Mouse (Mus musculus) limb, embryonic 14.5 days (tissue): Measurements from ENCODE around the gene 4930544D05Rik. TPM values are rescaled to one million over a fixed set of nuclear protein-coding genes. Genes with fewer than 3 reads are reported as not detected.

Experiments used
- ATAC-seq: fragments of 200-750 bp; cut with Nextera tagmentation; 2 replicates; pipeline ENCODE4 v1.8.0; 2017; ENCODE audit warnings: low read depth, moderate number of reproducible peaks, moderate TSS enrichment; ENCODE audit not compliant: low FRiP score
- DNase-seq: peaks from one replicate; pipeline ENCODE4 v3.0.0-alpha.2; 2015; ENCODE audit warnings: low spot score
- H3K27ac ChIP-seq: fragments of 300-500 bp; sonication (generic); replicated peaks from 2 replicates; pipeline ENCODE4 v1.5.1; 2014; ENCODE audit warnings: low read depth, mild to moderate bottlenecking, low read length, moderate library complexity, mixed read lengths
- H3K27me3 ChIP-seq: fragments of 300-500 bp; sonication (generic); 2 replicates; pipeline ENCODE4 v1.6.1; 2014; ENCODE audit warnings: low read length, mixed read lengths; ENCODE audit not compliant: control insufficient read depth, insufficient read depth
- H3K36me3 ChIP-seq: fragments of 300-500 bp; sonication (generic); 2 replicates; pipeline ENCODE4 v1.6.1; 2014; ENCODE audit warnings: mild to moderate bottlenecking, low read length, moderate library complexity, mixed read lengths; ENCODE audit not compliant: control insufficient read depth, insufficient read depth
- H3K4me1 ChIP-seq: fragments of 300-500 bp; sonication (generic); 2 replicates; pipeline ENCODE4 v1.6.1; 2014; ENCODE audit warnings: antibody characterized with exemption, low read length, mixed read lengths; ENCODE audit not compliant: control insufficient read depth, insufficient read depth
- H3K4me2 ChIP-seq: fragments of 300-500 bp; sonication (generic); replicated peaks from 2 replicates; pipeline ENCODE4 v1.6.1; 2014; ENCODE audit warnings: low read depth, mild to moderate bottlenecking, low read length, moderate library complexity; ENCODE audit not compliant: severe bottlenecking
- H3K4me3 ChIP-seq: fragments of 300-500 bp; sonication (generic); replicated peaks from 2 replicates; pipeline ENCODE4 v1.5.1; 2014; ENCODE audit warnings: low read length
- H3K9ac ChIP-seq: fragments of 300-500 bp; sonication (generic); 2 replicates; pipeline ENCODE4 v1.6.1; 2014; ENCODE audit warnings: mild to moderate bottlenecking, low read depth, low read length, moderate library complexity; ENCODE audit not compliant: severe bottlenecking
- H3K9me3 ChIP-seq: fragments of 300-500 bp; sonication (generic); 2 replicates; pipeline ENCODE4 v1.6.1; 2016; ENCODE audit warnings: low read length; ENCODE audit not compliant: control insufficient read depth
- POLR2A ChIP-seq: fragments of 200-500 bp; IDR thresholded peaks from 2 replicates; pipeline ENCODE4 v1.8.0; 2012; ENCODE audit warnings: inconsistent platforms, mild to moderate bottlenecking, moderate library complexity, borderline replicate concordance; ENCODE audit not compliant: insufficient read depth, insufficient read length; ENCODE audit errors: extremely low read depth
- WGBS: fragments of 180-500 bp; shearing (Covaris S2); extraction: QIAGEN DNeasy Blood & Tissue Kit; methylation state at CpG from one replicate; pipeline ENCODE4 v1.1.7; 2014; 5-methylcytosine and 5-hydroxymethylcytosine counted together
- polyA plus RNA-seq, 2 experiments: library from polyadenylated mRNA; depleted of rRNA in 1 of 2; stranded (reverse) in 1 of 2; unstranded in 1 of 2; fragments of >200 nt; fragmentation: Nextera tagmentation in 1 of 2; extraction: Ambion mirVana in 1 of 2; gene quantifications; 2 replicates each; pipeline versions ENCODE4 v1.2.1 to v1.2.3; 2012 to 2014

4930544D05Rik gene
- polyA plus RNA-seq, 2 experiments: not detected

DNA sequence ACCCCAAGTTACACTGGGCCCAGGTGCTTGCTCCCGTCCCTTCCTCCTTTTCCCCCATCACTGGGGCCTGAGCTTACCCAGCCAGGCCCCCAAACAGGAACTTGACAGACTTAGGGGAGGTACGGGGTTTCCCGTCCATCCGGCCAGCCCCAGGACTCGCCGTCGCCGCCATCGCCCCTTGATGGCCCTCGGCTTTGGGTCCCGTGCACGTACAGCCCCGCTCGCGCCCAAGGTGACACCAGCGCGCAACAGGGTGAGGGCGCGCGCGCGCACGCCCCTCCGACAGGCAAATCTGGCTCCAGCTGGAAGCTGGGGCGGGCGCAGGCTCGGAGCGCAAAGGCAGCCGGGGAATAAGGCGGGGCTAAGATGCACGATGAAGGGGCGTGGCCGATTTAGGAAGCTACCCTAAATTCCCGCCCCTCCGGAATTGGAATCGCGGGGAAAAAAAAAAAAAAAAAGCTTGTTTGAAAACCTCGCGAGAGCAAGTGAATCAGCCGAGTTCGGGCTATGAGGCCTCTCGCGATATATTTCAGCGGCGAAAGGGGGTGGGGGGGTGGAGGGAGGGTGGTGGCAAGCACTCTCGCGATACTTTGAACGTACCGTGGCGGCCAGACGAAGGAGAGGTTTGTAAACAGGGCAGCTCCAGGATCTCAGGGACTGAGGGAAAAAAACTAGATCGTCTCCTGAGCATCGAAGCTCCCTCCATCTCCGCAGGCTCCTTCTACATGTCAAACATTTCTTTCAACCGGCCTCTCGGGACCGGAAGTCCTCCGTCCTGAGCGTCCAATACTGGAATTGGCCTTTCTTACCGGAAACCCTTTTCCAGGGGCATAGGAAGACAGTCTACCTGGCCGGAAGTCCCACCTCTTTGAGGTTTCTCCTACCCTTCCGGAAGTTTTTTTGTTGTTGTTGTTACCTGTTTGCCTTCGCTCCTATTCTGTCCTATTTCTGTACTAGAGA is 31.3 kb downstream of the 4930544D05Rik start, which contains the start of the genes Rnf167 and Slc25a11:
Rnf167 (plus strand) TSS at position 545 of the 960 bp plus-strand sequence.
Slc25a11 (minus strand) TSS at position 789 of the 960 bp plus-strand sequence.
- H3K27ac ChIP-seq: peak within 1 kb of the TSS; percentile 93
- H3K36me3 ChIP-seq: peaks cover 62% of the 10 kb centered on the region
- TF ChIP-seq POLR2A: peak; percentile 90; the same call in 1 of the 2 replicates

DNA sequence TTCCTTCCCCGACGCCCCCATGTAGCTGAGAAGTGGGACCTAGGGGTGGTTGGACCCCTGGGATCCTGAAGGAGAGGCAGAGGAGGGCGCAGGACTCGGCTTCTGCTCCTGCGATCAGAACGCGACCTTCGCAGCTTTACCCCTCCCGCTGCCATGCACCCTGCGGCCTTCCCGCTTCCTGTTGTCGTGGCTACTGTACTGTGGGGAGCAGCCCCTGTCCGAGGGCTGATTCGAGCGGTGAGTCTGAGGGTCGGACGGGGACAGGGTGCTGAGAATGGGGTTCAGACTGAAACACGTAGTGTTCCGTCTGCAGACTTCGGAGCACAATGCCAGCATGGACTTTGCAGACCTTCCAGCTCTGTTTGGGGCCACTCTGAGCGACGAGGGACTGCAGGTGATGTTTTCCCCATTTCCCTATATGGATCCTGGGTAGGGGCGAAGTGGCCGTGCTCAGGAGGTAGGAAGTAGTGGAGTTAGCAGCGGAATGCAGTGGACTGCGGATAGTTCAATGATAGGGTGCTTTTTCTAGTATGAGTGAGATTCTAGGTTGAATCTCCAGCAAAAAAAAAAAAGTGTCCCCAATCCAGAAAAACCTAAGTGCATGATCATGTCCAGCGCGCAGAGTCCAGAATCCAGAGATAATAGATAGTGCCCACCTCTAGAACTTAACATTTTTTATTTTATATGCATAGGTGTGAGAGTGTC is 32.2 kb downstream of the 4930544D05Rik start:
- Histone ChIP-seq H3K4me1 (peaks cover 25% of the 10 kb centered on the region), H3K9ac (peak overlapping the region; percentile 76), H3K27me3 (no peaks in the 10 kb centered on the region), H3K4me2 (peak overlapping the region; percentile 89), H3K27ac (peak overlapping the region; percentile 93), H3K9me3 (no peaks in the 10 kb centered on the region), H3K4me3 (peak overlapping the region; percentile 75), H3K36me3 (peaks cover 71% of the 10 kb centered on the region)
- TF ChIP-seq POLR2A: no peak
- DNase-seq: no peak
- no peak for ATAC-seq
- WGBS: 2% methylated on average over 28 of the region's 28 CpGs

More for the DNA sequence above, 31.3 kb downstream of the 4930544D05Rik start, which contains the start of the genes Rnf167 and Slc25a11:
- Histone ChIP-seq H3K4me3 (peak within 1 kb of the TSS; percentile 75), H3K4me2 (peak within 1 kb of the TSS; percentile 91), H3K4me1 (peaks cover 22% of the 10 kb centered on the region), H3K27me3 (no peaks in the 10 kb centered on the region), H3K9ac (peak within 1 kb of the TSS; percentile 86), H3K9me3 (no peaks in the 10 kb centered on the region)
- WGBS: under 1% methylated on average over 63 of the region's 63 CpGs
- ATAC-seq (peak; percentile 90), DNase-seq (peak; percentile 99)

DNA sequence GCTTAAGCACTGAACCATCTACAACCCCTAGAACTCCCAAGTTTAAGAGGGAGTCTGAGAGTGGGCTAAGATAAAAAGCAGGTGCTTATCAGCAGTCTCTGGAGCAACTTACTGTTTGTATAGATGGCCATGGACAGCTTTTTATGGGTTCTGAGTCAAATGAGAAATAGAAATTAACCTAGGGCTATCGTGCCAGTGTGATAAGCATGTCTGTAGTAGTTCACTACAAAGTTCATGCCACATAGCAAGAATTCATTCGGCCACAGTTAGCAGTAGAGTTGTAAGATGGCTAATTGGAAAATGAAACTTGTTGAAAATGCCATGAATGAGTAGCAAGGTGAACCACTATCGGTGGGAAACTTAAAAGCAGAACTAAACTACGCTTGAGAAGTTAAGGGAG is 32.9 kb downstream of the 4930544D05Rik start:
- Histone ChIP-seq H3K9ac (peak overlapping the region; percentile 76), H3K4me2 (peak overlapping the region; percentile 89), H3K27ac (no peak overlapping the region), H3K36me3 (peaks cover 74% of the 10 kb centered on the region), H3K9me3 (no peaks in the 10 kb centered on the region), H3K4me1 (peaks cover 26% of the 10 kb centered on the region), H3K27me3 (no peaks in the 10 kb centered on the region), H3K4me3 (peak overlapping the region; percentile 75)
- DNase-seq (no peak), ATAC-seq (no peak)
- WGBS: 89% methylated on average over 4 of the region's 4 CpGs
- TF ChIP-seq POLR2A: no peak

DNA sequence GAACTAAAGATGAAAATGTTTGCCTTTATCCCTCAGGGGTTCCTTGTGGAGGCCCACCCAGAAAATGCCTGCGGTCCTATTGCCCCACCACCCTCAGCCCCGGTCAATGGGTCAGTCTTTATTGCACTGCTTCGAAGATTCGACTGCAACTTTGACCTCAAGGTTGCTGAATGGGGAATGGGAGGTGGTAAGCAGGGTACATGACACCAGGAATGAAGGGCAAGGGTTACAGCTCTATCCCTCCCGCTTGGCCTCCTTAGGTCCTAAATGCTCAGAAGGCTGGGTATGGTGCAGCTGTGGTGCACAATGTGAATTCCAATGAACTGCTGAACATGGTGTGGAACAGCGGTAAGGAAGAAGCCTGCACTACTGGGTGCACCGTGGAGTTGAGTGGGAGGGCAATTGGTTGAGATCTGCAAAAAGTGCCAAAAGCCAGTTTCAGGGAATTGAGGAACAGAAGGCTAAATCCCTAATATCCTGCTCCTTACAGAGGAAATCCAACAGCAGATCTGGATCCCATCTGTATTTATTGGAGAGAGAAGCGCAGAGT is 33.6 kb downstream of the 4930544D05Rik start:
- Histone ChIP-seq H3K4me1 (peaks cover 26% of the 10 kb centered on the region), H3K36me3 (peaks cover 66% of the 10 kb centered on the region), H3K4me3 (peak overlapping the region; percentile 2; the same call in 1 of the 2 replicates), H3K9me3 (no peaks in the 10 kb centered on the region), H3K4me2 (0 out of 2 replicates have a peak overlapping the region, but pooled peaks have one; percentile 89), H3K27ac (no peak overlapping the region), H3K27me3 (no peaks in the 10 kb centered on the region), H3K9ac (no peak overlapping the region)
- TF ChIP-seq POLR2A: no peak
- WGBS: 80% methylated on average over 8 of the region's 8 CpGs
- DNase-seq (no peak), ATAC-seq (no peak)
